Mouse (Mus musculus): ENCODE results near the gene Pgm2. TPM values are rescaled to one million over a fixed set of nuclear protein-coding genes. Genes with fewer than 3 reads are reported as not detected.

The Pgm2 gene
- polyA plus RNA-seq, 1 experiment from 2014 or later = 18.1 TPM

GRCm38 (mm10) chr5:64158501-64158900 lies 65.8 kb downstream of the Pgm2 start:
- peak overlapping the region; percentile 83; the same call in 1 of the 2 replicates for H3K4me3 ChIP-seq (ENCODE audit: low read depth, low read length)
- no peak overlapping the region for H3K27ac ChIP-seq (ENCODE audit: low read depth, low read length)
- WGBS (ENCODE audit: insufficient replicate concordance) = 27% methylated on average over 4 of the region's 4 CpGs
- peaks cover 37% of the 10 kb centered on the region for H3K4me1 ChIP-seq (ENCODE audit: control insufficient read depth, insufficient read depth, low read length)
- H3K36me3 ChIP-seq (ENCODE audit: control insufficient read depth, insufficient read depth, low read length) = no peaks in the 10 kb centered on the region
- H3K27me3 ChIP-seq (ENCODE audit: control insufficient read depth, insufficient read depth, low read length) = peaks cover 8% of the 10 kb centered on the region; the same call in 1 of the 2 replicates
- ATAC-seq (replicated peaks; ENCODE audit: insufficient number of reproducible peaks, low FRiP score, low TSS enrichment) = no peak
- no peak overlapping the region for H3K9ac ChIP-seq (ENCODE audit: low read depth, low read length)
- no peaks in the 10 kb centered on the region for H3K9me3 ChIP-seq (replicated peaks; ENCODE audit: control insufficient read depth, low read length)
- H3K4me2 ChIP-seq = peak overlapping the region; percentile 99

- peak overlapping the region; percentile 99 for H3K4me2 ChIP-seq
- H3K9me3 ChIP-seq (replicated peaks; ENCODE audit: control insufficient read depth, low read length) = no peaks in the 10 kb centered on the region
- no peak overlapping the region for H3K27ac ChIP-seq (ENCODE audit: low read depth, low read length)
- WGBS (ENCODE audit: insufficient replicate concordance) = under 1% methylated on average over 39 of the region's 39 CpGs
- peak overlapping the region; percentile 83 for H3K4me3 ChIP-seq (ENCODE audit: low read depth, low read length)
- ATAC-seq (replicated peaks; ENCODE audit: insufficient number of reproducible peaks, low FRiP score, low TSS enrichment) = no peak; the same call in 1 of the 2 replicates
- peaks cover 37% of the 10 kb centered on the region for H3K4me1 ChIP-seq (ENCODE audit: control insufficient read depth, insufficient read depth, low read length)
- H3K9ac ChIP-seq (ENCODE audit: low read depth, low read length) = peak overlapping the region; percentile 75
- H3K36me3 ChIP-seq (ENCODE audit: control insufficient read depth, insufficient read depth, low read length) = no peaks in the 10 kb centered on the region
- H3K27me3 ChIP-seq (ENCODE audit: control insufficient read depth, insufficient read depth, low read length) = peaks cover 8% of the 10 kb centered on the region; the same call in 1 of the 2 replicates
Observed at GRCm38 (mm10) chr5:64159065-64159780, 66.5 kb downstream of the Pgm2 start.

DNA sequence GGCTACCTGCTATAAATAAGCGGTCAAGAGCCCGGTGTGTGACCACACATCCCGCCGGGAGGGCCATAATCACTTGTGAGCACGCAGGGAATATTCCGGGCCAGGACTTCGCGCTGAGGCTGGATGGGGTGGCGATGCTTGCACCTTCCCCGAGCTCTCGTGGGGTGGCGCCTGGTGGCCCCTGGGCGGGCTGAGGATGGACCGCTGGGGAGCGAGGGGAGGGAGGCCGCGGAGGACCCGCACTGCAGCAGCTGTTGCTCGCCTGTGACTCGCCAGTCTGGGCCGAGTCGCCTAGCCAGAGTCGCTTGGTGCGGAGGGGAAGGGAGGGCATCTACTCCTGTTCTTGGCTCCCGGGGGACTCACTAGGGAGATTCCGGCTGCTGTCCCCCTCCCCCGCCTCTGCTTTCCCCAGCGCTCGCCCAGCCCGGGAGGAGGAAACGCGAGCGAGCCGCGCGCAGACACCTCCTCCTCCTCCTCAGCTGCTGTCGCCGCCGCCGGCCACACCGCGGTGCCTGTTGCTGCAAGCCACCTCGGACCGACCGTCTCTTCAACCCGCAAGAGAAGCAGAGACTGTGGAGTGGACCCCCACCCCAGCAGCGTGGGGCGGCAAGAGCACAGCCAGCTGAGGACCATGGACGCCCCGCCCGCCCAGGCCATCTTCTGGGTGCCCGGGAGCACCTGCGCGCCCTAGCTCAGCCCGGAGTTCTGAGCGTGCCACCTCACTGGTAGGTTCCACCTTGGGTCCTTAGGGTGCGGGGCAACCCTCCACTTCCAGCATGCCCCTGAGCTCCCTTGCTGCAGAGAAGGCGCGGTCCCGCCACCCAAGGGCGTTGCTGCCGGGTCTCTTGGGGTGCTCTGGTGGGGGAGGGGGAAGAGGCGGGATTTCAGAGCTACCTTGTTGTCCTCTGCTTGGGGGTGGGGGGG lies 67.3 kb downstream of the Pgm2 start:
- H3K27me3 ChIP-seq (ENCODE audit: control insufficient read depth, insufficient read depth, low read length) = peaks cover 8% of the 10 kb centered on the region; the same call in 1 of the 2 replicates
- H3K4me1 ChIP-seq (ENCODE audit: control insufficient read depth, insufficient read depth, low read length) = peaks cover 37% of the 10 kb centered on the region
- WGBS (ENCODE audit: insufficient replicate concordance) = under 1% methylated on average over 60 of the region's 63 CpGs
- ATAC-seq (replicated peaks; ENCODE audit: insufficient number of reproducible peaks, low FRiP score, low TSS enrichment) = peak; percentile 53
- peak overlapping the region; percentile 83 for H3K4me3 ChIP-seq (ENCODE audit: low read depth, low read length)
- no peaks in the 10 kb centered on the region for H3K9me3 ChIP-seq (replicated peaks; ENCODE audit: control insufficient read depth, low read length)
- no peak overlapping the region for H3K27ac ChIP-seq (ENCODE audit: low read depth, low read length)
- H3K36me3 ChIP-seq (ENCODE audit: control insufficient read depth, insufficient read depth, low read length) = no peaks in the 10 kb centered on the region
- peak overlapping the region; percentile 75 for H3K9ac ChIP-seq (ENCODE audit: low read depth, low read length)
- H3K4me2 ChIP-seq = peak overlapping the region; percentile 99

- H3K9me3 ChIP-seq (replicated peaks; ENCODE audit: control insufficient read depth, low read length) = no peaks in the 10 kb centered on the region
- H3K4me3 ChIP-seq (ENCODE audit: low read depth, low read length) = peak overlapping the region; percentile 83
- H3K4me2 ChIP-seq = peak overlapping the region; percentile 99
- no peak overlapping the region for H3K27ac ChIP-seq (ENCODE audit: low read depth, low read length)
- H3K9ac ChIP-seq (ENCODE audit: low read depth, low read length) = peak overlapping the region; percentile 59; the same call in 1 of the 2 replicates
- under 1% methylated on average over 23 of the region's 23 CpGs for WGBS (ENCODE audit: insufficient replicate concordance)
- no peak for ATAC-seq (replicated peaks; ENCODE audit: insufficient number of reproducible peaks, low FRiP score, low TSS enrichment)
- no peaks in the 10 kb centered on the region for H3K36me3 ChIP-seq (ENCODE audit: control insufficient read depth, insufficient read depth, low read length)
- H3K4me1 ChIP-seq (ENCODE audit: control insufficient read depth, insufficient read depth, low read length) = peaks cover 32% of the 10 kb centered on the region
- H3K27me3 ChIP-seq (ENCODE audit: control insufficient read depth, insufficient read depth, low read length) = peaks cover 8% of the 10 kb centered on the region; the same call in 1 of the 2 replicates
Observed at GRCm38 (mm10) chr5:64160705-64161391, 68.1 kb downstream of the Pgm2 start.

DNA sequence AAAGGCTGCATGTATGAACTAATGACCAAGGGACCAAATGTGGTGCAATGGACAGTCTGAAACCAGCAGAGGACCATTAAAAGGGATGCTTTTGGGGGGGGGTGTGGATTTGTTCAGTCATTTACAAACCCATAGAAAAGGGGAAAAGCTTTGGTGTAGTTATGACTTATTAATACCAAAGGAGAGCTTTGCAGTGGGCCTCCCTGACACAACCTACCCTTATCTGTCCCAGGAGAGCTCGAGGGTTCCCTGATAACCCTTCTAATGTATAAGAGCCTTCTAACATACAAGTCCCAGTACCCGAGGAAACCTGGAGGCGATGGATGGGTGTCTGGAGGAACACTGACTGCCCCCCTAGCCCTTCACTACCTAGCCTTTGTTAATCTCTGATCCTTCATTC lies 69.2 kb downstream of the Pgm2 start:
- 51% methylated on average over 3 of the region's 3 CpGs for WGBS (ENCODE audit: insufficient replicate concordance)
- H3K4me2 ChIP-seq = peak overlapping the region; percentile 99
- no peak overlapping the region for H3K4me3 ChIP-seq (ENCODE audit: low read depth, low read length)
- no peak overlapping the region for H3K9ac ChIP-seq (ENCODE audit: low read depth, low read length)
- no peaks in the 10 kb centered on the region for H3K9me3 ChIP-seq (replicated peaks; ENCODE audit: control insufficient read depth, low read length)
- H3K27ac ChIP-seq (ENCODE audit: low read depth, low read length) = no peak overlapping the region
- no peaks in the 10 kb centered on the region for H3K36me3 ChIP-seq (ENCODE audit: control insufficient read depth, insufficient read depth, low read length)
- H3K4me1 ChIP-seq (ENCODE audit: control insufficient read depth, insufficient read depth, low read length) = peaks cover 22% of the 10 kb centered on the region
- peaks cover 8% of the 10 kb centered on the region; the same call in 1 of the 2 replicates for H3K27me3 ChIP-seq (ENCODE audit: control insufficient read depth, insufficient read depth, low read length)
- ATAC-seq (replicated peaks; ENCODE audit: insufficient number of reproducible peaks, low FRiP score, low TSS enrichment) = no peak

DNA sequence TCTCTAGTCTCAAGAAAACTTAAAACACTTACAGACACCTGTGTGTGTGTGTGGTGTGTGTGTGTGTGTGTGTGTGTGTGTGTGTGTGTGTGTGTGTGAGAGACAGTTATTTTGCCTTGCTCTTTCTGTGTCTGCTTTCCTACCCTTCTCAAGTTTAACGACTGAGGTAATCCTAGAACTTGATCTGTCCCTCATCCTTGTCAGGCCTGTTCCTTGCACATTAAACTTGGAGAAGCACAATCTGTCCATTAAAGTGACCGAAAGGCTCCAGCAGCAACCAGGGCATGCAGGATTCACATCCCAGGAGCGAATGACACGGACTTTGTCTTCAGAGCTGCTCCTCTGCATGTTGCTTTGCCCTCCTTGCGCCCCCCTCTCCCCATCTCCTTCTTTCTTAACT lies 69.8 kb downstream of the Pgm2 start:
- WGBS (ENCODE audit: insufficient replicate concordance) = 81% methylated on average over 5 of the region's 5 CpGs

GRCm38 (mm10) chr5:64164414-64164813 lies 71.7 kb downstream of the Pgm2 start:
- no peak overlapping the region for H3K27ac ChIP-seq (ENCODE audit: low read depth, low read length)
- no peak overlapping the region for H3K4me2 ChIP-seq
- 73% methylated on average over 3 of the region's 3 CpGs for WGBS (ENCODE audit: insufficient replicate concordance)
- H3K27me3 ChIP-seq (ENCODE audit: control insufficient read depth, insufficient read depth, low read length) = 0 out of 2 replicates have a peak, but pooled peaks cover 4% of the 10 kb centered on the region
- H3K9ac ChIP-seq (ENCODE audit: low read depth, low read length) = no peak overlapping the region
- H3K36me3 ChIP-seq (ENCODE audit: control insufficient read depth, insufficient read depth, low read length) = no peaks in the 10 kb centered on the region
- H3K9me3 ChIP-seq (replicated peaks; ENCODE audit: control insufficient read depth, low read length) = no peaks in the 10 kb centered on the region
- ATAC-seq (replicated peaks; ENCODE audit: insufficient number of reproducible peaks, low FRiP score, low TSS enrichment) = no peak
- peaks cover 9% of the 10 kb centered on the region; the same call in 1 of the 2 replicates for H3K4me1 ChIP-seq (ENCODE audit: control insufficient read depth, insufficient read depth, low read length)
- H3K4me3 ChIP-seq (ENCODE audit: low read depth, low read length) = no peak overlapping the region

More for the DNA sequence above, 69.8 kb downstream of the Pgm2 start:
- peaks cover 8% of the 10 kb centered on the region; the same call in 1 of the 2 replicates for H3K27me3 ChIP-seq (ENCODE audit: control insufficient read depth, insufficient read depth, low read length)
- H3K9me3 ChIP-seq (replicated peaks; ENCODE audit: control insufficient read depth, low read length) = no peaks in the 10 kb centered on the region
- H3K4me1 ChIP-seq (ENCODE audit: control insufficient read depth, insufficient read depth, low read length) = peaks cover 22% of the 10 kb centered on the region
- ATAC-seq (replicated peaks; ENCODE audit: insufficient number of reproducible peaks, low FRiP score, low TSS enrichment) = no peak
- H3K27ac ChIP-seq (ENCODE audit: low read depth, low read length) = no peak overlapping the region
- no peak overlapping the region for H3K9ac ChIP-seq (ENCODE audit: low read depth, low read length)
- no peak overlapping the region for H3K4me2 ChIP-seq
- no peaks in the 10 kb centered on the region for H3K36me3 ChIP-seq (ENCODE audit: control insufficient read depth, insufficient read depth, low read length)
- H3K4me3 ChIP-seq (ENCODE audit: low read depth, low read length) = no peak overlapping the region

DNA sequence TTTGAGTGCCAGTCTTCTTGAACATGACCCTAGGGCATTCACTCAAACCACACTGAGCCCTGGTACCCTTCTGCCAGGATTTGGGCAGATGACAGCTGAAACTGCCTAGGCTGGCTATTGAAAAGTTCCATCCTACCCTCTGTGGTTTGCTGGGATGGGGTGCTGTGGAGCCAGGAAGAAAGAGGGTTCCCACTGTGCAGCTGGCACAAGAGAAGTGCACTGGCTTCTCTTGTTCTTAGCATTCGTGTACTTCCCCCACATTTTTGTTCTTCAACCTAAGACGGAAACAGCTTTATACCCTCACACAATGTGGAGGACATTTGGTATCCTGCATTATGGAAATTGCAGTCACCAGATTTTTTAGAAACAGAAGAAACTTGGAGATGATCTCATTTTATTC lies 73.1 kb downstream of the Pgm2 start:
- Histone ChIP-seq H3K4me2 (no peak overlapping the region), H3K27ac (ENCODE audit: low read depth, low read length) (no peak overlapping the region), H3K9ac (ENCODE audit: low read depth, low read length) (no peak overlapping the region), H3K9me3 (replicated peaks; ENCODE audit: control insufficient read depth, low read length) (no peaks in the 10 kb centered on the region), H3K4me3 (ENCODE audit: low read depth, low read length) (no peak overlapping the region), H3K4me1 (ENCODE audit: control insufficient read depth, insufficient read depth, low read length) (peaks cover 9% of the 10 kb centered on the region; the same call in 1 of the 2 replicates), H3K27me3 (ENCODE audit: control insufficient read depth, insufficient read depth, low read length) (0 out of 2 replicates have a peak, but pooled peaks cover 4% of the 10 kb centered on the region), H3K36me3 (ENCODE audit: control insufficient read depth, insufficient read depth, low read length) (no peaks in the 10 kb centered on the region)
- WGBS (ENCODE audit: insufficient replicate concordance) = 67% methylated on average over 2 of the region's 2 CpGs
- ATAC-seq (replicated peaks; ENCODE audit: insufficient number of reproducible peaks, low FRiP score, low TSS enrichment) = no peak
